Mouse (Mus musculus): ENCODE data around the gene Hoxa2. TPM values are rescaled to one million over a fixed set of nuclear protein-coding genes. Genes with fewer than 3 reads are reported as not detected.

Gene Hoxa2
- polyA plus RNA-seq (2012; rRNA removed; ENCODE audit: low replicate concordance), result 1.9 and 2.1 TPM in 2 replicates

GRCm38 (mm10) chr6:52164626-52165440, at the start of gene Hoxa2:
Gene Hoxa2 (minus strand): TSS chr6:52164831.

GRCm38 (mm10) chr6:52213119-52213986, 48.7 kb upstream of the Hoxa2 start, which contains the start of the genes Hoxa3 and Gm28308:
Gene Hoxa3 (minus strand): TSS chr6:52213336.
Gene Gm28308 (minus strand): TSS chr6:52213339.

GRCm38 (mm10) chr6:52208072-52208867, 43.6 kb upstream of the Hoxa2 start, which contains the start of gene Hoxa6:
Gene Hoxa6 (minus strand): TSS chr6:52208722.

GRCm38 (mm10) chr6:52204050-52204752, 39.6 kb upstream of the Hoxa2 start, which contains the start of gene Hoxa5:
Gene Hoxa5 (minus strand): TSS chr6:52204587.

GRCm38 (mm10) chr6:52190906-52191810, 26.5 kb upstream of the Hoxa2 start, which contains the start of gene Hoxa4:
Gene Hoxa4 (minus strand): TSS chr6:52191753.

GRCm38 (mm10) chr6:52177061-52177735, 12.6 kb upstream of the Hoxa2 start, which contains the start of gene 5730596B20Rik:
Gene 5730596B20Rik (plus strand): TSS chr6:52177498.

GRCm38 (mm10) chr6:52158276-52159051, 6.2 kb downstream of the Hoxa2 start, which contains the start of gene Hoxa1:
Gene Hoxa1 (minus strand): TSS chr6:52158317.

Other genes with a start within 250 kb of the Hoxa2 start
- gene Skap2, start 152.3 kb downstream of the Hoxa2 start, polyA plus RNA-seq (2012; rRNA removed; ENCODE audit: low replicate concordance), result 11.9 and 13.1 TPM in 2 replicates
- 0.62 and 1.9 TPM in 2 replicates for gene Hoxa1, start 6.5 kb downstream of the Hoxa2 start, polyA plus RNA-seq (2012; rRNA removed; ENCODE audit: low replicate concordance)
- 0.10 TPM in 1 of 2 replicates, not detected in the other for gene 5730596B20Rik, start 12.7 kb upstream of the Hoxa2 start, polyA plus RNA-seq (2012; rRNA removed; ENCODE audit: low replicate concordance)
- gene Hoxa4, start 26.9 kb upstream of the Hoxa2 start, polyA plus RNA-seq (2012; rRNA removed; ENCODE audit: low replicate concordance), result 1.4 and 1.5 TPM in 2 replicates
- gene Hoxa5, start 39.8 kb upstream of the Hoxa2 start, polyA plus RNA-seq (2012; rRNA removed; ENCODE audit: low replicate concordance), result 4.2 and 5.7 TPM in 2 replicates
- 2.8 and 5.0 TPM in 2 replicates for gene Hoxa6, start 43.9 kb upstream of the Hoxa2 start, polyA plus RNA-seq (2012; rRNA removed; ENCODE audit: low replicate concordance)
- gene Hoxa3, start 48.5 kb upstream of the Hoxa2 start, polyA plus RNA-seq (2012; rRNA removed; ENCODE audit: low replicate concordance), result 4.8 and 7.1 TPM in 2 replicates
- gene Gm28308, start 48.5 kb upstream of the Hoxa2 start, polyA plus RNA-seq (2012; rRNA removed; ENCODE audit: low replicate concordance), result 1.3 and 2.7 TPM in 2 replicates
- gene Hoxa7, start 57.0 kb upstream of the Hoxa2 start, polyA plus RNA-seq (2012; rRNA removed; ENCODE audit: low replicate concordance), result 10.5 and 24.3 TPM in 2 replicates
- gene Hoxa9, start 66.3 kb upstream of the Hoxa2 start, polyA plus RNA-seq (2012; rRNA removed; ENCODE audit: low replicate concordance), result 19.2 and 95.3 TPM in 2 replicates
- 19.5 and 200 TPM in 2 replicates for gene Hoxa10, start 76.0 kb upstream of the Hoxa2 start, polyA plus RNA-seq (2012; rRNA removed; ENCODE audit: low replicate concordance)
- gene Hoxa11, start 81.0 kb upstream of the Hoxa2 start, polyA plus RNA-seq (2012; rRNA removed; ENCODE audit: low replicate concordance), result 2.4 and 108 TPM in 2 replicates
- gene Hoxa13, start 96.0 kb upstream of the Hoxa2 start, polyA plus RNA-seq (2012; rRNA removed; ENCODE audit: low replicate concordance), result 1.2 and 1.5 TPM in 2 replicates
- gene Evx1, start 148.7 kb upstream of the Hoxa2 start, polyA plus RNA-seq (2012; rRNA removed; ENCODE audit: low replicate concordance), result not detected in 2 replicates

All from subcutaneous adipose tissue, adult 2 months (tissue).